Mouse (Mus musculus): ENCODE data around the gene Zfp28. TPM values are rescaled to one million over a fixed set of nuclear protein-coding genes. Genes with fewer than 3 reads are reported as not detected.

Gene Zfp28
- polyA plus RNA-seq, 1 experiment from 2014 or later: 8.7 TPM

GRCm38 (mm10) chr7:6419894-6420293 is 36.8 kb downstream of the Zfp28 start:
- no peak for ATAC-seq (ENCODE audit: low FRiP score, low TSS enrichment)
- H3K36me3 ChIP-seq (ENCODE audit: control insufficient read depth, insufficient read depth, low read length): no peaks in the 10 kb centered on the region
- no peak overlapping the region for H3K9ac ChIP-seq (ENCODE audit: low read depth, low read length)
- no peak overlapping the region for H3K4me2 ChIP-seq (replicated peaks; ENCODE audit: low read depth, low read length)
- no peaks in the 10 kb centered on the region for H3K4me1 ChIP-seq (ENCODE audit: control insufficient read depth, insufficient read depth, low read length)
- no peak overlapping the region for H3K4me3 ChIP-seq (ENCODE audit: low read length)
- no peaks in the 10 kb centered on the region for H3K9me3 ChIP-seq (ENCODE audit: control insufficient read depth, low read length)
- H3K27me3 ChIP-seq (ENCODE audit: control insufficient read depth, insufficient read depth, low read length): no peaks in the 10 kb centered on the region
- no peak overlapping the region for H3K27ac ChIP-seq (ENCODE audit: low read depth, low read length)
- 72% methylated on average over 6 of the region's 6 CpGs for WGBS

- 82% methylated on average over 3 of the region's 3 CpGs for WGBS
- no peak for ATAC-seq (ENCODE audit: low FRiP score, low TSS enrichment)
Observed at GRCm38 (mm10) chr7:6429381-6429780, 46.3 kb downstream of the Zfp28 start.

GRCm38 (mm10) chr7:6430342-6430741 is 47.2 kb downstream of the Zfp28 start:
- H3K27me3 ChIP-seq (ENCODE audit: control insufficient read depth, insufficient read depth, low read length): no peaks in the 10 kb centered on the region
- H3K27ac ChIP-seq (ENCODE audit: low read depth, low read length): no peak overlapping the region
- no peak overlapping the region for H3K4me2 ChIP-seq (replicated peaks; ENCODE audit: low read depth, low read length)
- no peak overlapping the region for H3K9ac ChIP-seq (ENCODE audit: low read depth, low read length)
- peaks cover 4% of the 10 kb centered on the region; the same call in 1 of the 2 replicates for H3K9me3 ChIP-seq (ENCODE audit: control insufficient read depth, low read length)
- ATAC-seq (ENCODE audit: low FRiP score, low TSS enrichment): no peak
- WGBS: 34% methylated on average over 2 of the region's 2 CpGs
- H3K4me3 ChIP-seq (ENCODE audit: low read length): no peak overlapping the region
- no peaks in the 10 kb centered on the region for H3K4me1 ChIP-seq (ENCODE audit: control insufficient read depth, insufficient read depth, low read length)
- H3K36me3 ChIP-seq (ENCODE audit: control insufficient read depth, insufficient read depth, low read length): no peaks in the 10 kb centered on the region

More at GRCm38 (mm10) chr7:6429381-6429780, 46.3 kb downstream of the Zfp28 start:
- Histone ChIP-seq H3K4me3 (ENCODE audit: low read length) (no peak overlapping the region), H3K9me3 (ENCODE audit: control insufficient read depth, low read length) (peaks cover 4% of the 10 kb centered on the region; the same call in 1 of the 2 replicates), H3K4me2 (replicated peaks; ENCODE audit: low read depth, low read length) (no peak overlapping the region), H3K36me3 (ENCODE audit: control insufficient read depth, insufficient read depth, low read length) (no peaks in the 10 kb centered on the region), H3K4me1 (ENCODE audit: control insufficient read depth, insufficient read depth, low read length) (no peaks in the 10 kb centered on the region), H3K9ac (ENCODE audit: low read depth, low read length) (no peak overlapping the region), H3K27me3 (ENCODE audit: control insufficient read depth, insufficient read depth, low read length) (no peaks in the 10 kb centered on the region), H3K27ac (ENCODE audit: low read depth, low read length) (no peak overlapping the region)

GRCm38 (mm10) chr7:6438388-6438787 is 55.3 kb downstream of the Zfp28 start, which contains the start of gene Olfr1344:
Gene Olfr1344, plus strand, starts transcription at chr7:6438688.
- Histone ChIP-seq H3K4me3 (ENCODE audit: low read length) (no peak within 1 kb of the TSS), H3K4me2 (replicated peaks; ENCODE audit: low read depth, low read length) (no peak within 1 kb of the TSS), H3K4me1 (ENCODE audit: control insufficient read depth, insufficient read depth, low read length) (no peaks in the 10 kb centered on the region), H3K27me3 (ENCODE audit: control insufficient read depth, insufficient read depth, low read length) (no peaks in the 10 kb centered on the region), H3K9me3 (ENCODE audit: control insufficient read depth, low read length) (no peaks in the 10 kb centered on the region), H3K36me3 (ENCODE audit: control insufficient read depth, insufficient read depth, low read length) (no peaks in the 10 kb centered on the region), H3K27ac (ENCODE audit: low read depth, low read length) (no peak within 1 kb of the TSS), H3K9ac (ENCODE audit: low read depth, low read length) (no peak within 1 kb of the TSS)
- ATAC-seq (ENCODE audit: low FRiP score, low TSS enrichment): no peak
- 71% methylated on average over 3 of the region's 3 CpGs for WGBS

- Histone ChIP-seq H3K27me3 (ENCODE audit: control insufficient read depth, insufficient read depth, low read length) (no peaks in the 10 kb centered on the region), H3K9me3 (ENCODE audit: control insufficient read depth, low read length) (no peaks in the 10 kb centered on the region), H3K4me1 (ENCODE audit: control insufficient read depth, insufficient read depth, low read length) (no peaks in the 10 kb centered on the region), H3K36me3 (ENCODE audit: control insufficient read depth, insufficient read depth, low read length) (no peaks in the 10 kb centered on the region), H3K4me3 (ENCODE audit: low read length) (no peak overlapping the region), H3K9ac (ENCODE audit: low read depth, low read length) (no peak overlapping the region), H3K4me2 (replicated peaks; ENCODE audit: low read depth, low read length) (no peak overlapping the region), H3K27ac (ENCODE audit: low read depth, low read length) (no peak overlapping the region)
- ATAC-seq (ENCODE audit: low FRiP score, low TSS enrichment): no peak
- WGBS: 57% methylated on average over 2 of the region's 2 CpGs
Observed at GRCm38 (mm10) chr7:6441173-6441572, 58.1 kb downstream of the Zfp28 start.

Other genes starting within 250 kb of the Zfp28 start
- gene Zfp787, start 227.3 kb upstream of the Zfp28 start, polyA plus RNA-seq (2014; fragmentation: Nextera tagmentation; extraction: Ambion mirVana): 15.3 and 20.9 TPM in 2 replicates
- gene Zfp444, start 211.1 kb upstream of the Zfp28 start, polyA plus RNA-seq (2014; fragmentation: Nextera tagmentation; extraction: Ambion mirVana): 59.7 and 70.8 TPM in 2 replicates
- not detected in 2 replicates for gene Galp, start 186.2 kb upstream of the Zfp28 start, polyA plus RNA-seq (2014; fragmentation: Nextera tagmentation; extraction: Ambion mirVana)
- not detected in 2 replicates for gene Zscan5b, start 161.0 kb upstream of the Zfp28 start, polyA plus RNA-seq (2014; fragmentation: Nextera tagmentation; extraction: Ambion mirVana)
- not detected in 2 replicates for gene Epp13, start 130.6 kb upstream of the Zfp28 start, polyA plus RNA-seq (2014; fragmentation: Nextera tagmentation; extraction: Ambion mirVana)
- 4.4 and 4.8 TPM in 2 replicates for gene Zfp667, start 96.7 kb upstream of the Zfp28 start, polyA plus RNA-seq (2014; fragmentation: Nextera tagmentation; extraction: Ambion mirVana)
- 4.1 and 5.5 TPM in 2 replicates for gene Zfp583, start 52.0 kb upstream of the Zfp28 start, polyA plus RNA-seq (2014; fragmentation: Nextera tagmentation; extraction: Ambion mirVana)
- 2.6 TPM in 2 replicates for gene Gm3854, start 39.5 kb upstream of the Zfp28 start, polyA plus RNA-seq (2014; fragmentation: Nextera tagmentation; extraction: Ambion mirVana)
- gene Zfp78, start 20.0 kb upstream of the Zfp28 start, polyA plus RNA-seq (2014; fragmentation: Nextera tagmentation; extraction: Ambion mirVana): 2.1 TPM in 2 replicates
- not detected in 2 replicates for gene Smim17, start 15.4 kb downstream of the Zfp28 start, polyA plus RNA-seq (2014; fragmentation: Nextera tagmentation; extraction: Ambion mirVana)
- not detected in 2 replicates for gene Gm20715, start 27.0 kb downstream of the Zfp28 start, polyA plus RNA-seq (2014; fragmentation: Nextera tagmentation; extraction: Ambion mirVana)
- gene Olfr1344, start 55.4 kb downstream of the Zfp28 start, polyA plus RNA-seq (2014; fragmentation: Nextera tagmentation; extraction: Ambion mirVana): not detected in 2 replicates
- not detected in 2 replicates for gene Olfr1336, start 72.9 kb downstream of the Zfp28 start, polyA plus RNA-seq (2014; fragmentation: Nextera tagmentation; extraction: Ambion mirVana)
- gene Olfr1346, start 83.8 kb downstream of the Zfp28 start, polyA plus RNA-seq (2014; fragmentation: Nextera tagmentation; extraction: Ambion mirVana): not detected in 2 replicates
- gene Olfr5, start 103.6 kb downstream of the Zfp28 start, polyA plus RNA-seq (2014; fragmentation: Nextera tagmentation; extraction: Ambion mirVana): not detected in 2 replicates
- gene Olfr1347, start 116.5 kb downstream of the Zfp28 start, polyA plus RNA-seq (2014; fragmentation: Nextera tagmentation; extraction: Ambion mirVana): not detected in 2 replicates
- gene Olfr1348, start 125.5 kb downstream of the Zfp28 start, polyA plus RNA-seq (2014; fragmentation: Nextera tagmentation; extraction: Ambion mirVana): not detected in 2 replicates
- gene Olfr1349, start 139.7 kb downstream of the Zfp28 start, polyA plus RNA-seq (2014; fragmentation: Nextera tagmentation; extraction: Ambion mirVana): not detected in 2 replicates
- not detected in 2 replicates for gene Olfr1350, start 181.5 kb downstream of the Zfp28 start, polyA plus RNA-seq (2014; fragmentation: Nextera tagmentation; extraction: Ambion mirVana)